Mouse (Mus musculus) adipose tissue, adult 10 weeks (tissue): ENCODE data around the gene Olfr536. TPM values are rescaled to one million over a fixed set of nuclear protein-coding genes. Genes with fewer than 3 reads are reported as not detected.

Experiments used
- polyA plus RNA-seq: library from polyadenylated mRNA; stranded (reverse); fragments of 350-450 nt; fragmentation: Illumina TruSeq; extraction: RNeasy Lipid Tissue Mini Kit (QIAGEN cat#74804); gene quantifications from one replicate; pipeline ENCODE4 v1.2.3, GENCODE M21; 2014; ENCODE audit warnings: low read depth, low replicate concordance

Gene Olfr536
- polyA plus RNA-seq, result 0.07 TPM

DNA sequence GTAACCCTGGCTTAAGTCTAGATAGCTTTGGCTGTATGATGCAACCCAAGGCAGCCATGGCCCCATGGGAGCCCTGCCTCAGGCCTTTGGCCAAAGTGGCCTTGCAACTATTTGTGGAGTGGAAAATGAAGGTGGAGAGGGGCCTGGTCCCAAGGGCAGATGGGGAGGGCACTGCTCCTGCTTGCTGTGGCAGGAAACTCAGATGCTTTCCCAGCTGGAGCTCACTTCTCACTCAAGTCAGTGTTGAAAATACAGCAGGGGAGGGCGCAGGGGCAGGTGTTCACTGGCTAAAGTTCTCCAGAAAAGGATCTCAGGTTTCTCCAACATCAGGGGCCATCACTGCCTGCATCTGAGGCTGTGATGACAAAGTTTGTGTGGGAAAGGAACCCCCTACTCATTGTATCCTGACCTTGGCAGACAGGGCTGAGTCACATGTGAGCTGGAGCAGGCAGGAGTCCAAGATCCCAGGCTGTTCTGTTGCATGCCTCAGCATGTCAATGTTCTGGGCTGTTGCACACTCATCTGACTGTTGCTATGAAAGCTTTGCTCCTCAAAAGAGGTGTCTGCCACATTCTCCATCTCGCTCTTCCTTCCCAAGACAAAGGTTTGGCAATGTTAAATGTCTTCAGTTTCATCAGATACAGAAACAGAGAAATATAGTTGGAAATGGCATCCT is at the start of gene Olfr536:
TSS of gene Olfr536 (minus strand) at position 51 of the 676 bp plus-strand sequence.

DNA sequence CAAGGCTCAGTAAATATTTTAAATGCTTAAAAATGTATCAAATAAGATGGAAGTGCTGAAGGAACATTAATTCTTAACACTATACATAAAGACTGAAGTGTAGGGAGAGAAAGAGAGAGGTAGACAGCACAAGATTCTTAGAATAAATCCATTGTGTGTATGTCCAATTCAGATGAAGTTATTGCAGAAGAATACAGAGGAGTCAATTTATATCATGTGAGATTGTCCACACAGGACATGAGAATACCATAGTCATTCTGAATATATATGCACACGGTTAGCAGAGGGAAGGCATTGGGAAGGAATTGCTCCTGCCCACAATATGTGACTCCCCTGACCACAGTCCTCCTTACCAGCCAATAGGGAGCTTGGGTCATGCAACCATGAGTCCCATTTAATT is 23.3 kb downstream of the Olfr536 start, which contains the start of gene Olfr535:
TSS of gene Olfr535 (plus strand) at position 301 of the 400 bp plus-strand sequence.

DNA sequence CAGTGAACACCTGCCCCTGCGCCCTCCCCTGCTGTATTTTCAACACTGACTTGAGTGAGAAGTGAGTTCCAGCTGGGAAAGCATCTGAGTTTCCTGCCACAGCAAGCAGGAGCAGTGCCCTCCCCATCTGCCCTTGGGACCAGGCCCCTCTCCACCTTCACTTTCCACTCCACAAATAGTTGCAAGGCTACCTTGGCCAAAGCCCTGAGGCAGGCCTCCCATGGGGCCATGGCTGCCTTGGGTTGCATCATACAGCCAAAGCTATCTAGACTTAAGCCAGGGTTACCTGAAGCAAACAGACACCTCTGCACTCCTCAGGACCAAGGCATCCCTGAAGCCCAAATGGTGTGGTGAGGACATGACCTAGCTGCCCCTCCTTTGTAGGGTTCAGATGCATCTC is 44.1 kb downstream of the Olfr536 start, which contains the start of gene Olfr533:
TSS of gene Olfr533 (plus strand) at position 301 of the 400 bp plus-strand sequence.

Other genes starting within 250 kb of the Olfr536 start
- gene Olfr525, start 186.5 kb downstream of the Olfr536 start, polyA plus RNA-seq, result not detected
- not detected for gene Olfr527, start 173.4 kb downstream of the Olfr536 start, polyA plus RNA-seq
- gene Olfr60, start 145.7 kb downstream of the Olfr536 start, polyA plus RNA-seq, result not detected
- gene Olfr530, start 131.1 kb downstream of the Olfr536 start, polyA plus RNA-seq, result not detected
- not detected for gene Olfr531, start 104.5 kb downstream of the Olfr536 start, polyA plus RNA-seq
- gene Olfr532, start 85.8 kb downstream of the Olfr536 start, polyA plus RNA-seq, result not detected
- not detected for gene Olfr533, start 44.0 kb downstream of the Olfr536 start, polyA plus RNA-seq
- not detected for gene Olfr535, start 23.2 kb downstream of the Olfr536 start, polyA plus RNA-seq
- not detected for gene Olfr538, start 60.5 kb upstream of the Olfr536 start, polyA plus RNA-seq
- not detected for gene Olfr46, start 93.9 kb upstream of the Olfr536 start, polyA plus RNA-seq
- not detected for gene Olfr61, start 121.6 kb upstream of the Olfr536 start, polyA plus RNA-seq
- not detected for gene Olfr53, start 139.1 kb upstream of the Olfr536 start, polyA plus RNA-seq
- gene Olfr539, start 152.5 kb upstream of the Olfr536 start, polyA plus RNA-seq, result not detected
- not detected for gene Olfr45, start 174.6 kb upstream of the Olfr536 start, polyA plus RNA-seq
- not detected for gene Olfr541, start 189.9 kb upstream of the Olfr536 start, polyA plus RNA-seq